ENCODE assay signal across 16 mouse cellular contexts in the genomic region with DNA sequence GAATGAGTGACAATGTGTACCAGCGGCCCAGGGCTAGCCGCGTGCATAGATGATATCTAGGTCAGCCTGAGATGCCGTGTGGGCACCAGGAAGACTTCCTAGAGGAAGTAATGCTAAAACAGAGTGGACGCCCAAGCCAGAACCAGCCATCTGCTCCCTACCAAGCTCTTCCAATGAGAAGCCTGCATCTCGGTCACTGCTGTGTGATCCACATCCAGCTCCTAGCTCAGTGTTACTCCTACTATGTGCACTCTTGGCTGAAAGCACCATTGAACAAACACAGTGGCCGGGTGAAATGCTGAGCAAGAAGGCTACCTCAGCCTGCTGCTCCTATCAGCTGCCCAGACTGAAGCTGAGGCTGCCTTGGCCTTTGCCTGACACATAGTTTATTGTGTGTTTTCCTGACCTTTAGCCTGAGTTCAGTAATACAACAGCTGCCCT. TPM values are rescaled to one million over a fixed set of nuclear protein-coding genes. Genes with fewer than 3 reads are reported as not detected.
A peak's percentile ranks its signal among the peaks of the same experiment; 100 is the strongest.
DNase-seq lines count a peak whose midpoint lies in the region; ATAC-seq and TF ChIP-seq lines count a peak whose summit lies in the region.
"Had no signal": no experiment of that assay in that cellular context is flagged by ENCODE, and none has a peak within 500 bp of the region (broad histone marks: within the 10 kb centered on the region; RNA-seq: fewer than 3 reads in every experiment).

No protein-coding gene starts in this region.

- ATAC-seq in liver, embryonic 14.5 days (ENCODE audit: insufficient read depth): peak; percentile 31; the same call in 1 of the 2 replicates
- ATAC-seq in liver, embryonic 12.5 days: no peak
- ATAC-seq: intestine, embryonic 16.5 days had no signal

- WGBS in liver, embryonic 14.5 days (ENCODE audit: insufficient replicate concordance): 50% methylated on average over 7 of the region's 7 CpGs
- 58% methylated on average over 7 of the region's 7 CpGs for WGBS in liver, embryonic 12.5 days (ENCODE audit: insufficient replicate concordance)
- 88% methylated on average over 7 of the region's 7 CpGs for WGBS in forebrain, embryonic 10.5 days

- H3K4me3 ChIP-seq in liver, embryonic 14.5 days (ENCODE audit: insufficient read depth in 1 of 2, low read depth in 2 of 2, low read length in 2 of 2): no peak overlapping the region
- H3K4me3 ChIP-seq in liver, embryonic 12.5 days: no peak overlapping the region
- no peak overlapping the region for H3K4me3 ChIP-seq in forebrain, embryonic 10.5 days
- H3K4me3 ChIP-seq: heart, embryonic 15.5 days; hindbrain, embryonic 12.5 days; limb, embryonic 13.5 days; midbrain, embryonic 12.5 days; stomach, embryonic 15.5 days had no signal

- no peaks in the 10 kb centered on the region; a peak in 1 of 4 replicates for H3K4me1 ChIP-seq in liver, embryonic 14.5 days (replicated peaks; ENCODE audit: control insufficient read depth in 2 of 2, insufficient read depth in 2 of 2, low read length in 1 of 2)
- no peaks in the 10 kb centered on the region for H3K4me1 ChIP-seq in liver, embryonic 12.5 days
- H3K4me1 ChIP-seq in forebrain, embryonic 10.5 days: no peaks in the 10 kb centered on the region
- H3K4me1 ChIP-seq: heart, embryonic 15.5 days; hindbrain, embryonic 12.5 days; limb, embryonic 13.5 days; midbrain, embryonic 12.5 days; stomach, embryonic 15.5 days had no signal

- no peak overlapping the region for H3K27ac ChIP-seq in liver, embryonic 14.5 days
- no peak overlapping the region for H3K27ac ChIP-seq in liver, embryonic 12.5 days
- H3K27ac ChIP-seq in forebrain, embryonic 10.5 days: no peak overlapping the region
- H3K27ac ChIP-seq: heart, embryonic 15.5 days; hindbrain, embryonic 12.5 days; limb, embryonic 13.5 days; midbrain, embryonic 12.5 days; stomach, embryonic 15.5 days had no signal

- H3K9ac ChIP-seq in liver, embryonic 14.5 days (replicated peaks): no peak overlapping the region
- no peak overlapping the region for H3K9ac ChIP-seq in liver, embryonic 12.5 days
- H3K9ac ChIP-seq: heart, embryonic 15.5 days; hindbrain, embryonic 12.5 days; limb, embryonic 13.5 days; midbrain, embryonic 12.5 days; stomach, embryonic 15.5 days had no signal

- TF ChIP-seq CTCF in liver, embryonic 14.5 days (IDR thresholded peaks at IDR 0.05; ENCODE audit: low read depth): no peak

- no peaks in the 10 kb centered on the region for H3K36me3 ChIP-seq in liver, embryonic 14.5 days (replicated peaks; ENCODE audit: control insufficient read depth, insufficient read depth, low read depth)
- no peaks in the 10 kb centered on the region for H3K36me3 ChIP-seq in liver, embryonic 12.5 days
- no peaks in the 10 kb centered on the region for H3K36me3 ChIP-seq in forebrain, embryonic 10.5 days (replicated peaks)
- H3K36me3 ChIP-seq: heart, embryonic 15.5 days; hindbrain, embryonic 12.5 days; limb, embryonic 13.5 days; midbrain, embryonic 12.5 days; stomach, embryonic 15.5 days had no signal

- H3K9me3 ChIP-seq in liver, embryonic 14.5 days (ENCODE audit: control insufficient read depth, low read length): no peaks in the 10 kb centered on the region
- H3K9me3 ChIP-seq in liver, embryonic 12.5 days (replicated peaks): no peaks in the 10 kb centered on the region
- H3K9me3 ChIP-seq in forebrain, embryonic 10.5 days: no peaks in the 10 kb centered on the region
- H3K9me3 ChIP-seq: heart, embryonic 15.5 days; hindbrain, embryonic 12.5 days; limb, embryonic 13.5 days; stomach, embryonic 15.5 days had no signal

- no peaks in the 10 kb centered on the region for H3K27me3 ChIP-seq in liver, embryonic 14.5 days (ENCODE audit: control insufficient read depth, insufficient read depth, low read length)
- H3K27me3 ChIP-seq in liver, embryonic 12.5 days (replicated peaks): no peaks in the 10 kb centered on the region
- H3K27me3 ChIP-seq in forebrain, embryonic 10.5 days (ENCODE audit: poor library complexity, severe bottlenecking): no peaks in the 10 kb centered on the region
- H3K27me3 ChIP-seq: heart, embryonic 15.5 days; hindbrain, embryonic 12.5 days; limb, embryonic 13.5 days; midbrain, embryonic 12.5 days; stomach, embryonic 15.5 days had no signal

- TF ChIP-seq EP300 in liver, embryonic 14.5 days (IDR thresholded peaks at IDR 0.05; ENCODE audit: low read depth): no peak

- DNase-seq in adrenal gland, adult 2 months: peak; percentile 78
- DNase-seq in adrenal gland, adult 18-20 months (ENCODE audit: low spot score in 2 of 2): no peak
- DNase-seq in liver, embryonic 14.5 days (ENCODE audit: low read depth in 3 of 3, low spot score in 3 of 3): no peak
- peak; percentile 57 to 62 for DNase-seq in cerebellum, postnatal 25 days
- DNase-seq in yolk sac, embryonic 10.5 days (ENCODE audit: low spot score): peak; percentile 70
- no peak for DNase-seq in forebrain, embryonic 10.5 days (ENCODE audit: extremely low spot score, low spot score)
- no peak for DNase-seq in layer of hippocampus, postnatal 36 days
- DNase-seq: kidney, postnatal 4 days; thymus, postnatal 4 days had no signal

- no peak overlapping the region for H3K4me2 ChIP-seq in liver, embryonic 14.5 days (ENCODE audit: low read depth)
- H3K4me2 ChIP-seq in liver, embryonic 12.5 days: no peak overlapping the region
- H3K4me2 ChIP-seq: heart, embryonic 15.5 days; hindbrain, embryonic 12.5 days; limb, embryonic 13.5 days; midbrain, embryonic 12.5 days; stomach, embryonic 15.5 days had no signal

RNA-seq across cellular contexts. Expression of a gene that starts 14.8 kb away (rescaled TPM):
- 10 to 100 TPM; 78.1 to 82.8 TPM for total RNA-seq in adrenal gland, adult 2 months (2021)
- polyA plus RNA-seq in adrenal gland, adult 2 months (2012; rRNA removed): 17.0 and 18.0 TPM in 2 replicates
- total RNA-seq in adrenal gland, adult 18-20 months (2021): 10 to 100 TPM; 79.8 to 86.4 TPM
- polyA plus RNA-seq in liver, embryonic 14.5 days (2012; rRNA removed): 8.8 and 9.1 TPM in 2 replicates
- 8.9 and 12.0 TPM in 2 replicates for polyA plus RNA-seq in liver, embryonic 14.5 days (2014; fragmentation: Nextera tagmentation; extraction: Ambion mirVana)
- polyA plus RNA-seq in liver, embryonic 12.5 days (2016; fragmentation: Nextera tagmentation; extraction: Ambion mirVana): 14.4 and 16.4 TPM in 2 replicates
- 12.0 and 13.8 TPM in 2 replicates for polyA plus RNA-seq in forebrain, embryonic 10.5 days (2016; fragmentation: Nextera tagmentation; extraction: Ambion mirVana)
- 10 to 100 TPM; 50.5 to 61.7 TPM for total RNA-seq in layer of hippocampus, postnatal 36 days (2021)

RNA-seq across cellular contexts. Expression of a gene that starts 29.8 kb away (rescaled TPM):
- 10 to 100 TPM; 15.5 to 25.5 TPM for total RNA-seq in adrenal gland, adult 2 months (2021)
- polyA plus RNA-seq in adrenal gland, adult 2 months (2012; rRNA removed): 23.7 and 35.0 TPM in 2 replicates
- total RNA-seq in adrenal gland, adult 18-20 months (2021): 10 to 100 TPM; 22.9 to 33.6 TPM
- polyA plus RNA-seq in liver, embryonic 14.5 days (2012; rRNA removed): 1.9 and 2.4 TPM in 2 replicates
- polyA plus RNA-seq in liver, embryonic 14.5 days (2014; fragmentation: Nextera tagmentation; extraction: Ambion mirVana): 1.8 and 2.5 TPM in 2 replicates
- polyA plus RNA-seq in liver, embryonic 12.5 days (2016; fragmentation: Nextera tagmentation; extraction: Ambion mirVana): 3.1 and 3.8 TPM in 2 replicates
- 9.0 and 9.3 TPM in 2 replicates for polyA plus RNA-seq in forebrain, embryonic 10.5 days (2016; fragmentation: Nextera tagmentation; extraction: Ambion mirVana)
- 1 to 10 TPM in 1 of 2 experiments, under 1 TPM in 1; 0.77 to 1.4 TPM for total RNA-seq in layer of hippocampus, postnatal 36 days (2021)

Comparison
In these comparisons a context has a peak if more than half of its experiments do, and no peak if none do; other contexts are left out.
1. DNase-seq: peak in adrenal gland, adult 2 months (single experiment), cerebellum, postnatal 25 days (2 of 2) and yolk sac, embryonic 10.5 days (single experiment); none in adrenal gland, adult 18-20 months (0 of 2), liver, embryonic 14.5 days (0 of 3), forebrain, embryonic 10.5 days (single experiment) and layer of hippocampus, postnatal 36 days (0 of 2).